Mouse (Mus musculus): Measurements from ENCODE around the gene Zbtb33.

The Zbtb33 gene

DNA sequence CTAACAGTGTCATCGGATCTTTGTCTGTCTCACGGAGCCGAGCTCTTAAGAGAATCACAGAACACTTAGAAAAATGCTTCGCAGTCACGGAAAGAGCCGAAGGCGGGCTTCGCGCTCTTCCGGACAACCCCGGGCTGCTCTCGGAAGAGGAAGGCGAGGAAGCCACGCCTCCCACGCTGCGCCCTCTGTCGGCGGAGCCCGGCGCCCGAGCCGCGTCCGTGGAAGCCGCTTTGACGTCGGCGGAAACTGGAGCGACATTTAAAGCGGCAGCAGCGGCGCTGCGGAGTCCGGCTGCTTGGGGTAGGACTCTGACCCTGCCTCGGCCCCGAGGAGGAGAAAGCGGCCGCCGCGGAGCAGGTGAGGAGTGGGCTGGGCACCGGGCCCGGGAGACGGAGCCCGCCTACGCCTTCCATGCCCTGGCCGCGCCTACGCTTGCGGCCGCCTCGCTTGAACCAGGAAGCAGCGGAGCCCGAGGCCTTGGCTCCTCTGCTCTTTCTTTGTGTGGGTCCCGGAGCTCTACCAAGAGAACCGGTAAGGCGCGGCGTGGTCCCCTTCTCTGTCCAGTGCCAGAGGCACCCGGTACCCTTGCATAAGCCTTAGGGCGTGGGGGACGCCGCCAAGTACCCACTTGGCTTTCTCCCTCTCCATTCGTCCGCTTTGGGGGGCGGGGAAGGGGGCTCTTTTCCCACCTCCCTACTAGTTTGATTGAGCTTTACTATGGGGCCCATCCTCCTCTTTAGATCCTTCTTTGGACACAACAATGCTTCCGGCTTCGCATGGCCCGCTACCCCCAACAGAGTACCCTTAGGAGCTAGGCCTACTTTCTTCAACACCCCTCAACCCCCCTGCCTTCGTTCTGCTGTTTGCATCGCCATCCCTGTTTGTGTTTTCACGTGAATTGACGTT, at the start of gene Zbtb33:
TSS of gene Zbtb33 (plus strand) at position 242 of the 906 bp plus-strand sequence.
- peak; percentile 91 for DNase-seq

DNA sequence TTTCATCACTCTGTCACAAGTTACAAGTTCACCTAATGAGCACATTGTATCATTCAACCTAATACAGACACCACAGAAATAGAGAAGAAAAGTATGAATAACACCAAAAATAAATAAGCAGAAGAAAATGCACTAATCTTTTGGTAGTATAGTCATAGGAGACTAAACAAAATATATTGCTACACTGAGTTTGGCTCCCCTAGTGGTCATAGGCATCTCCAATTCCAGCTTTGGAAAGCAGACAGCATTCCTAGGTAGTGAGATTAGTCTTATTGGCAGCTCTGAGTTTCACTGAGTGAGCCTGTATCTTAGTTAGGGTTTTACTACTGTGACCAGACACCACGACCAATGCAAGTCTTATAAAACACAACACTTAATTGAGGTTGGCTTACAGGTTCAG, 30.5 kb upstream of the Zbtb33 start:
- peak; percentile 2 for DNase-seq

GRCm38 (mm10) chrX:38165315-38165714, 24.3 kb upstream of the Zbtb33 start:
- no peak for DNase-seq

GRCm38 (mm10) chrX:38166064-38166463, 23.5 kb upstream of the Zbtb33 start:
- no peak for DNase-seq

- no peak for DNase-seq
Observed at GRCm38 (mm10) chrX:38166592-38166991, 23.0 kb upstream of the Zbtb33 start.

GRCm38 (mm10) chrX:38179891-38180310, 9.7 kb upstream of the Zbtb33 start:
- peak; percentile 69 for DNase-seq

DNA sequence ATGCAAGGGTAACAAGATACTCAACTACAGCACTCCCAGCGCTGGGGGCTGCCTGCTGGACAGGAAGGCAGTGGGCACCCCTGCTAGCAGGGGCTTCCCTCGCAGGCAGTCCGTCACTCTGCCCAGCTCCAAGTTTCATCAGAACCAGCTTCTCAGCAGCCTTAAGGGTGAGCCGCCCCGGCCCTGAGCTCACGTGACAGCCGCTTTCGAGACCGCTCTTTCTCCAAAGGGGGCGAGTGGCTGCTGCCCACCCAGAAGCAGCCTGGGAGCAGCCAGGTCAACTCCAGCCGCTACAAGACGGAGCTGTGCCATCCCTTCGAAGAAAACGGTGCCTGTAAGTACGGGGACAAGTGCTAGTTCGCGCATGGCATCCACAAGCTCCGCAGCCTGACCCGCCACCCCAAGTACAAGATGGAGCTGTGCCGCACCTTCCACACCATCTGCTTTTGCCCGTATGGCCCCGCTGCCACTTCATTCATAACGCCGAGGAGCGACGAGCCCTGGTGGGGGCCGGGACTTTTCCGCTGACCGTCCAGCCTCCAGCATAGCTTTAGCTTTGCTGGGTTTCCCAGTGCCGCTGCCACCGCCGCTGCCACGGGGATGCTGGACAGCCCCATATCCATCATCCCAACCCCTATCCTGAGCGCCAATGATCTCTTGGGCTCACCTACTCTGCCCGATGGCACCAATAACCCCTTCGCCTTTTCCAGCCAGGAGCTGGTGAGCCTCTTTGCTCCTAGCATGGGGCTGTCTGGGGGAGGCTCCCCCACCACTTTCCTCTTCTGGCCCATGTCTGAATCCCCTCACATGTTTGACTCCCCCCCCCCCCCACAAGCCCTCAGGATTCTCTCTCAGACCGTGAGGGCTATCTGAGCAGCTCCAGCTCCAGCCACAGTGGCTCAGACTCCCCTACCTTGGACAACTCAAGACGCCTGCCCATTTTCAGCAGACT, 8.7 kb upstream of the Zbtb33 start:
- peak; percentile 3 for DNase-seq

- DNase-seq, result peak; percentile 70
Observed at GRCm38 (mm10) chrX:38181608-38182258, 7.9 kb upstream of the Zbtb33 start.

GRCm38 (mm10) chrX:38185520-38185919, 4.1 kb upstream of the Zbtb33 start:
- no peak for DNase-seq

DNA sequence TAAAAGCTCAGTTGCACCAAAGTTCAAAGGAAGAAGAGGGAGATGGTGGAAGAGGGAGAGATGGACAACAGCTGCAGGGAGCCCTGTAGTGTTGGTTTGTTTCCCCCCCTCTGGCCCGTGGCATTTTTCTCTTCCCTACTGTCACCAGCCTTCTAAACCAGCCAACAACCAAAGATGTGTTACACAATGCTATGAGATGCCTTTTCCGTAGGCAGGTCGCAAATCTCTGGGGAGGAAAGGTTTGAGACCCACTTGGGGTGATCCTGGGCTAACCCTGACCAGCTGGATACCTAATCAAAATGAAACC, 818 bp downstream of the Zbtb33 start:
- no peak for DNase-seq

DNA sequence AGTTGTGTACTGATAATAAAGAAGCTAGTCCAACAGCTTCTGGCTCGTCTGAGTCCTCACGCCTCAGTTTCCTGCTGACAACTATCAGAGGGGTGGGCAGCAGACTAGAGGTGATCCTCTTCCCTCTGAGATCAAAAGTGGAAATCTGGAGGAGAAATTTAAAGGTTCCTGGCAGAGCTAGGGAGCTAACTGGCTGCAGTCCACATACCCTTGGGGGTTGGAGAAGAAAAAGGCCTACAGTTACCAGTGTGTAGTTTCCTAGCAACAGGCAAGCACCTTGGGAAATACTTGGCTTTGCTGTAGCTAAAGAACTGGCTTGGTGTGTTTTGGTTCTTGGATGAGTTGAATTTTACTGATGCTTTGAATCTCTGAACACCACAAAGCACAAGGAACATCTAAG, 12.2 kb downstream of the Zbtb33 start:
- DNase-seq, result peak; percentile 5

DNA sequence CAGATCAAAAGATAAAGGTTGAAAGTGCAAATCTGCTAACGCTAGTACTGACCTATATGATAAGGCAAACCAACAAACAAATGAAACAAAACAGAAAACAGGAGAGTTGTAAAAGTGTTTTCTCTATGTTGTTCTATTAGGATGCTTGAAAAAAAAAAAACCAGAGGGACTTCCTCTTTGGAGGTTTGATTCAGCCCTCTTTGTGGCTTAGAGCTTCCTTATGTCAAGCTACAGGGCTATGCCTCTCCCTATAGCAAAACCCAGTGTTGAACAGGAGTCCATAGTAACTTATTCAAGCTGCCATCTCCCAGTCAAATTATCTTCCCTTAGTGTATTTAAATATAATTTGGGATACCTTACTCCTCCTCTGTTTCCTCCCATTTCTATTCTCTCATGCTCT, 17.8 kb downstream of the Zbtb33 start:
- DNase-seq, result no peak

GRCm38 (mm10) chrX:38216986-38217675, 27.5 kb downstream of the Zbtb33 start:
- no peak for DNase-seq

- no peak for DNase-seq
Observed at GRCm38 (mm10) chrX:38217676-38217991, 28.0 kb downstream of the Zbtb33 start.

- DNase-seq, result no peak
Observed at GRCm38 (mm10) chrX:38222757-38223156, 33.2 kb downstream of the Zbtb33 start.

DNA sequence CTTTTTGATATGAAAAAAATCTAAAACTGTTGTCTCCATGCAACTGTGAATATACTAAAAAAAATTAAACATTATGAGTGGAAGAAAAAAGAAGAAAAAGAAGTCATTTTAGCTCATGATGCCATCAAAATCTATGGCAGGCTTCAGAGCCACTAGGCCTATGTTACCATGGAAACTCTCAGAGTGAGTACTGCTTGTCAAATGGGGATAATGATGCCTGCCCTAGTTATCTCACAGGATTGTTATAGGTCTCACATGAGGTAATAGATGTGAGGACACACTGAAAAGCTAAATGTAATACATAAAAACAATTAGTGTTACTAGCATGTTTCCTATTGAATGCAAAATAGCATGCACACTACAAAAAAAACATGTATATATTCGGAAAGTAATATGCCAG, 40.3 kb downstream of the Zbtb33 start:
- DNase-seq, result no peak

DNA sequence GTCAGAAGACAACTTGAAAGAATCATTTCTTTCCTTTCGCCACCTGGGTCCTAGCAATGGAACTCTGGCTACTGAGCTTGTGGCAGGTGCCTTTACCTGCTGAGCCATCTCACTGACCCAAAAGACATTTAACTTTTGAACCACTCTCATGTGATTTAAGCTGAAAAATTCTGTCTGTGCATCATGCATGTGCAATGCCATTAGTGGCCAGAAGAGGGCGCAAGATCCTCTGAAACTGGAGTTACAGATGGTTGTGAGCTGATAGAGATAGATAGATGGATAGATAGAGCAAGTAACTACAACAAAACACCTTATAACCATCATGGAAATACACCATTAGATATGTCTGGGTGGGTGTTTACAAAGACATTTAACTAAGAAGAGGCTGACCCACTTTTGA, 48.1 kb downstream of the Zbtb33 start:
- peak; percentile 38 for DNase-seq

Data from lung, postnatal 10 days (tissue).